Mouse (Mus musculus) stomach, postnatal 0 days (tissue): Measurements from ENCODE around the gene Nudt15.

Experiments used
- CTCF ChIP-seq: IDR thresholded peaks from 2 replicates; pipeline ENCODE4 v1.5.1; 2016; ENCODE audit warnings: antibody characterized with exemption, low read depth, mild to moderate bottlenecking, moderate library complexity
- EP300 ChIP-seq: optimal IDR thresholded peaks from 2 replicates; pipeline ENCODE3; 2016; ENCODE audit warnings: antibody characterized with exemption

- TF ChIP-seq CTCF (no peak), EP300 (no peak)
Observed at GRCm38 (mm10) chr14:73553122-73553696, 5.2 kb upstream of the Nudt15 start.
